Comparison of ENCODE assay signal across 9 mouse cellular contexts in the genomic region with DNA sequence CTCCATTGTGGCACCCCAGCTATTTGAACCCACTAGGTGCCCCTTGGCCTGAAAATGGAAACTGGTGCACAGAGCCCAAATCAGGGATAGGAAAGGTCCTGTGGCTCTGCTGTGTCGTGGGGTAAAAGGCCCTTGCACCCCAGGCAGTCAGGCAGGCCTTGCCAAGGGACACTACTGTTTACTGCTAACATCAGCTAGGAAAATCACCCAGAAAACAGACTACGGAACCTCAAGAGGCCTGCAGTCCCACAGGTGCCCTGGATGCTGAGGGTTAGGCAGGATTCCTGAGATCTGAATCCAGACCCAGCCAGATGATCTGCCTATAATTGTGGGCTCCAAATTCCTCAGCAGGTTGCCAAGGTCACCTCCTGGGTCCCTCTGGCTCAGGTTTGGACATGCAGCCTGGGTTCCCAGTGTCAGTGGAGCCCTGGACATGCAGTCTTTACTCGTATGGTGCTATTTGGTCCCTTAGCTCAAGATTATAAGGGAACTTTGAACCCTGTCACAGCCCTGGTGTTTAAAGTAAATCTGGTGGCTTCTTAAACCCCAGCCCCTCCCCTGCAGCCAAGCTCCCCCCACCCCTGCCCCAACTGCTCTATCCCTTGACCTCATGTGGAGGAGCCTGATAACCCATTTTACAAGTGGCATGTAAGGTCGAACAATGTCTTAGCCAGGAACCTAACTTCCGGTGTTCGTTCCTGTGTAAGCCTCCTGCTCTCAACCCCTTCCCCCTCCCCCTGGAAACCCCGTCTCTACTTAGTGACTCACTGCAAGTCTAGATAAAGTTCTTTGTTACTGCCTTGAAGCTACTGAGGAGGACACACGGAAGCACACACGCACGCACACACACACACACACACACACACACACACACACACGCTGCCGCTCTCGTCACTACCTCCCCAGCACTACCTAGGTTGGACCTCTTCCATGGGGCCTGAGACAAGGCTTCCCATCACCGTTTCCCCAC. TPM values are rescaled to one million over a fixed set of nuclear protein-coding genes. Genes with fewer than 3 reads are reported as not detected.
A peak's percentile ranks its signal among the peaks of the same experiment; 100 is the strongest.
DNase-seq lines count a peak whose midpoint lies in the region; ATAC-seq and TF ChIP-seq lines count a peak whose summit lies in the region.
"Had no signal": no experiment of that assay in that cellular context is flagged by ENCODE, and none has a peak within 500 bp of the region (broad histone marks: within the 10 kb centered on the region; RNA-seq: fewer than 3 reads in every experiment).

No protein-coding gene starts in this region.

- no peak; the same call in 1 of the 2 replicates for TF ChIP-seq EP300 in lung, postnatal 0 days (IDR thresholded peaks at IDR 0.05)

- no peaks in the 10 kb centered on the region for H3K27me3 ChIP-seq in spleen, adult 2 months (ENCODE audit: control insufficient read depth, insufficient read depth, low read length)
- no peaks in the 10 kb centered on the region for H3K27me3 ChIP-seq in intestine, embryonic 16.5 days (replicated peaks; ENCODE audit: control insufficient read depth, insufficient read depth, low read length)
- H3K27me3 ChIP-seq in lung, postnatal 0 days (replicated peaks; ENCODE audit: insufficient read depth, low read length), result no peaks in the 10 kb centered on the region
- H3K27me3 ChIP-seq: neural tube, embryonic 12.5 days had no signal

- WGBS in spleen, adult 2 months, result 40% methylated on average over 14 of the region's 14 CpGs
- 52% methylated on average over 14 of the region's 14 CpGs for WGBS in intestine, embryonic 16.5 days
- WGBS in lung, postnatal 0 days, result 31% methylated on average over 11 of the region's 14 CpGs

- peaks cover 5% of the 10 kb centered on the region; the same call in 1 of the 2 replicates for H3K4me1 ChIP-seq in spleen, adult 2 months (ENCODE audit: control insufficient read depth, insufficient read depth, insufficient read length)
- peaks cover 51% of the 10 kb centered on the region for H3K4me1 ChIP-seq in intestine, embryonic 16.5 days (ENCODE audit: control insufficient read depth, insufficient read depth, low read length)
- H3K4me1 ChIP-seq in lung, postnatal 0 days (ENCODE audit: insufficient read depth, low read depth, low read length), result peaks cover 14% of the 10 kb centered on the region; the same call in 1 of the 2 replicates

- H3K36me3 ChIP-seq in spleen, adult 2 months (ENCODE audit: control insufficient read depth, insufficient read depth, low read length), result no peaks in the 10 kb centered on the region
- no peaks in the 10 kb centered on the region for H3K36me3 ChIP-seq in intestine, embryonic 16.5 days (ENCODE audit: control insufficient read depth, insufficient read depth, low read length)
- no peaks in the 10 kb centered on the region for H3K36me3 ChIP-seq in lung, postnatal 0 days (ENCODE audit: insufficient read depth, low read length)
- H3K36me3 ChIP-seq: neural tube, embryonic 12.5 days had no signal

- no peak for TF ChIP-seq POLR2A in spleen, adult 2 months (IDR thresholded peaks at IDR 0.05; ENCODE audit: low read depth, low read length)

- peak; percentile 20 to 59 for DNase-seq in spleen, adult 2 months (ENCODE audit: low read depth in 1 of 2, low spot score in 2 of 2)
- no peak for DNase-seq in spleen, postnatal 4 days (ENCODE audit: low spot score in 2 of 2)
- peak; percentile 45 for DNase-seq in embryo, embryonic 11 days
- DNase-seq in lung, postnatal 0 days (ENCODE audit: low spot score), result peak; percentile 84
- DNase-seq in right cerebral cortex, postnatal 36 days (ENCODE audit: low spot score in 2 of 2), result no peak
- DNase-seq in cerebellum, postnatal 36 days, result no peak
- DNase-seq in layer of hippocampus, adult 9-11 months, result no peak

- no peak for TF ChIP-seq CTCF in spleen, adult 2 months (IDR thresholded peaks at IDR 0.05; ENCODE audit: extremely low read depth, insufficient read depth, insufficient read length, insufficient replicate concordance)
- TF ChIP-seq CTCF in lung, postnatal 0 days (IDR thresholded peaks at IDR 0.05), result no peak

- peak overlapping the region; percentile 50 for H3K9ac ChIP-seq in intestine, embryonic 16.5 days (ENCODE audit: low read depth, low read length)
- H3K9ac ChIP-seq in lung, postnatal 0 days (replicated peaks; ENCODE audit: low read depth), result no peak overlapping the region
- H3K9ac ChIP-seq: neural tube, embryonic 12.5 days had no signal

- no peak overlapping the region for H3K4me3 ChIP-seq in spleen, adult 2 months (ENCODE audit: extremely low read depth, insufficient read depth, insufficient read length)
- no peak overlapping the region for H3K4me3 ChIP-seq in intestine, embryonic 16.5 days (ENCODE audit: low read length)
- no peak overlapping the region for H3K4me3 ChIP-seq in lung, postnatal 0 days (ENCODE audit: low read depth, low read length)
- H3K4me3 ChIP-seq: neural tube, embryonic 12.5 days had no signal

- no peak overlapping the region for H3K27ac ChIP-seq in spleen, adult 2 months (ENCODE audit: insufficient read depth, low read length)
- H3K27ac ChIP-seq in intestine, embryonic 16.5 days (ENCODE audit: low read length), result peak overlapping the region; percentile 96
- H3K27ac ChIP-seq in lung, postnatal 0 days (ENCODE audit: low read length), result peak overlapping the region; percentile 52
- H3K27ac ChIP-seq: neural tube, embryonic 12.5 days had no signal

- H3K9me3 ChIP-seq in intestine, embryonic 16.5 days (ENCODE audit: control insufficient read depth, low read length), result no peaks in the 10 kb centered on the region
- H3K9me3 ChIP-seq in lung, postnatal 0 days (ENCODE audit: low read length), result no peaks in the 10 kb centered on the region
- H3K9me3 ChIP-seq: neural tube, embryonic 12.5 days had no signal

- peak; percentile 77 for ATAC-seq in intestine, embryonic 16.5 days
- peak; percentile 71 for ATAC-seq in lung, postnatal 0 days

- H3K4me2 ChIP-seq in intestine, embryonic 16.5 days (ENCODE audit: low read depth, low read length), result 0 out of 2 replicates have a peak overlapping the region, but pooled peaks have one; percentile 0
- H3K4me2 ChIP-seq in lung, postnatal 0 days (replicated peaks; ENCODE audit: low read depth, low read length), result no peak overlapping the region
- H3K4me2 ChIP-seq: neural tube, embryonic 12.5 days had no signal

RNA-seq across cellular contexts. Expression of gene Ankrd9, which starts 28.6 kb away (rescaled TPM):
- 21.0 and 25.6 TPM in 2 replicates for polyA plus RNA-seq in spleen, adult 2 months (2012; rRNA removed)
- polyA plus RNA-seq in intestine, embryonic 16.5 days (2015; fragmentation: Nextera tagmentation; extraction: Ambion mirVana), result 32.2 and 33.6 TPM in 2 replicates
- 9.1 and 12.4 TPM in 2 replicates for polyA plus RNA-seq in lung, postnatal 0 days (2015; fragmentation: Nextera tagmentation; extraction: Ambion mirVana)

RNA-seq across cellular contexts. Expression of gene Rcor1, which starts 31.7 kb away (rescaled TPM):
- polyA plus RNA-seq in spleen, adult 2 months (2012; rRNA removed), result 7.1 and 7.8 TPM in 2 replicates
- 6.9 and 7.9 TPM in 2 replicates for polyA plus RNA-seq in intestine, embryonic 16.5 days (2015; fragmentation: Nextera tagmentation; extraction: Ambion mirVana)
- polyA plus RNA-seq in lung, postnatal 0 days (2015; fragmentation: Nextera tagmentation; extraction: Ambion mirVana), result 6.7 and 9.5 TPM in 2 replicates

Comparison
In these comparisons a context has a peak if more than half of its experiments do, and no peak if none do; other contexts are left out.
1. DNase-seq: peak in spleen, adult 2 months (2 of 2), embryo, embryonic 11 days (single experiment) and lung, postnatal 0 days (single experiment); none in spleen, postnatal 4 days (0 of 2), right cerebral cortex, postnatal 36 days (0 of 2), cerebellum, postnatal 36 days (0 of 2) and layer of hippocampus, adult 9-11 months (single experiment).